Mouse (Mus musculus): ENCODE measurements around the gene A930002H24Rik. TPM values are rescaled to one million over a fixed set of nuclear protein-coding genes. Genes with fewer than 3 reads are reported as not detected.
"Not testable (repeated sequence)": the region's sequence is repeated elsewhere in the genome, so short reads cannot be mapped to it uniquely, and the experiment has no call there.

A930002H24Rik gene
- polyA plus RNA-seq, 1 experiment, result not detected

- Histone ChIP-seq H3K4me3 (ENCODE audit: insufficient read depth, low read depth, low read length) (peak overlapping the region; percentile 83), H3K4me1 (ENCODE audit: control insufficient read depth, insufficient read depth, insufficient read length, low read length) (peaks cover 3% of the 10 kb centered on the region; the same call in 1 of the 2 replicates), H3K27ac (replicated peaks; ENCODE audit: low read depth, low read length) (0 out of 2 replicates have a peak overlapping the region, but pooled peaks have one; percentile 7)
These were observed 14.0 kb downstream of the A930002H24Rik start for GRCm38 (mm10) chr17:63849566-63849965.

- peaks cover 3% of the 10 kb centered on the region; the same call in 1 of the 2 replicates for H3K4me1 ChIP-seq (ENCODE audit: control insufficient read depth, insufficient read depth, insufficient read length, low read length)
- peak overlapping the region; percentile 83 for H3K4me3 ChIP-seq (ENCODE audit: insufficient read depth, low read depth, low read length)
- H3K27ac ChIP-seq (replicated peaks; ENCODE audit: low read depth, low read length), result 0 out of 2 replicates have a peak overlapping the region, but pooled peaks have one; percentile 7
These were observed 14.4 kb downstream of the A930002H24Rik start for GRCm38 (mm10) chr17:63849151-63849550.

- not testable (repeated sequence) for H3K27ac ChIP-seq (replicated peaks; ENCODE audit: low read depth, low read length); H3K4me1 ChIP-seq (ENCODE audit: control insufficient read depth, insufficient read depth, insufficient read length, low read length); H3K4me3 ChIP-seq (ENCODE audit: insufficient read depth, low read depth, low read length)
These were observed 17.8 kb downstream of the A930002H24Rik start for GRCm38 (mm10) chr17:63845766-63846165.

GRCm38 (mm10) chr17:63844936-63845335 is 18.7 kb downstream of the A930002H24Rik start:
- Histone ChIP-seq H3K4me1 (ENCODE audit: control insufficient read depth, insufficient read depth, insufficient read length, low read length) (peaks cover 3% of the 10 kb centered on the region; the same call in 1 of the 2 replicates), H3K27ac (replicated peaks; ENCODE audit: low read depth, low read length) (no peak overlapping the region), H3K4me3 (ENCODE audit: insufficient read depth, low read depth, low read length) (no peak overlapping the region)

- Histone ChIP-seq H3K27ac (replicated peaks; ENCODE audit: low read depth, low read length) (no peak overlapping the region), H3K4me1 (ENCODE audit: control insufficient read depth, insufficient read depth, insufficient read length, low read length) (no peaks in the 10 kb centered on the region)
These were observed 21.4 kb downstream of the A930002H24Rik start for GRCm38 (mm10) chr17:63842226-63842625.

GRCm38 (mm10) chr17:63839636-63840269 is 23.8 kb downstream of the A930002H24Rik start:
- Histone ChIP-seq H3K4me1 (ENCODE audit: control insufficient read depth, insufficient read depth, insufficient read length, low read length) (no peaks in the 10 kb centered on the region), H3K4me3 (ENCODE audit: insufficient read depth, low read depth, low read length) (no peak overlapping the region), H3K27ac (replicated peaks; ENCODE audit: low read depth, low read length) (no peak overlapping the region)

More at GRCm38 (mm10) chr17:63842226-63842625, 21.4 kb downstream of the A930002H24Rik start:
- H3K4me3 ChIP-seq (ENCODE audit: insufficient read depth, low read depth, low read length), result no peak overlapping the region

- Histone ChIP-seq H3K4me1 (ENCODE audit: control insufficient read depth, insufficient read depth, insufficient read length, low read length) (no peaks in the 10 kb centered on the region), H3K27ac (replicated peaks; ENCODE audit: low read depth, low read length) (no peak overlapping the region), H3K4me3 (ENCODE audit: insufficient read depth, low read depth, low read length) (no peak overlapping the region)
These were observed 25.4 kb downstream of the A930002H24Rik start for GRCm38 (mm10) chr17:63838144-63838543.

- no peaks in the 10 kb centered on the region for H3K4me1 ChIP-seq (ENCODE audit: control insufficient read depth, insufficient read depth, insufficient read length, low read length)
- H3K27ac ChIP-seq (replicated peaks; ENCODE audit: low read depth, low read length), result no peak overlapping the region
- no peak overlapping the region for H3K4me3 ChIP-seq (ENCODE audit: insufficient read depth, low read depth, low read length)
These were observed 26.9 kb downstream of the A930002H24Rik start for GRCm38 (mm10) chr17:63836641-63837040.

- no peak overlapping the region for H3K27ac ChIP-seq (replicated peaks; ENCODE audit: low read depth, low read length)
- no peak overlapping the region for H3K4me3 ChIP-seq (ENCODE audit: insufficient read depth, low read depth, low read length)
- no peaks in the 10 kb centered on the region for H3K4me1 ChIP-seq (ENCODE audit: control insufficient read depth, insufficient read depth, insufficient read length, low read length)
These were observed 27.4 kb downstream of the A930002H24Rik start for GRCm38 (mm10) chr17:63836223-63836622.

- Histone ChIP-seq H3K27ac (replicated peaks; ENCODE audit: low read depth, low read length) (no peak overlapping the region), H3K4me3 (ENCODE audit: insufficient read depth, low read depth, low read length) (no peak overlapping the region), H3K4me1 (ENCODE audit: control insufficient read depth, insufficient read depth, insufficient read length, low read length) (no peaks in the 10 kb centered on the region)
These were observed 32.0 kb downstream of the A930002H24Rik start for GRCm38 (mm10) chr17:63831550-63831949.

- Histone ChIP-seq H3K27ac (replicated peaks; ENCODE audit: low read depth, low read length) (no peak overlapping the region), H3K4me1 (ENCODE audit: control insufficient read depth, insufficient read depth, insufficient read length, low read length) (no peaks in the 10 kb centered on the region), H3K4me3 (ENCODE audit: insufficient read depth, low read depth, low read length) (no peak overlapping the region)
These were observed 34.8 kb downstream of the A930002H24Rik start for GRCm38 (mm10) chr17:63828561-63829332.

- Histone ChIP-seq H3K4me3 (ENCODE audit: insufficient read depth, low read depth, low read length) (no peak overlapping the region), H3K27ac (replicated peaks; ENCODE audit: low read depth, low read length) (no peak overlapping the region), H3K4me1 (ENCODE audit: control insufficient read depth, insufficient read depth, insufficient read length, low read length) (no peaks in the 10 kb centered on the region)
These were observed 36.8 kb downstream of the A930002H24Rik start for GRCm38 (mm10) chr17:63826767-63827166.

GRCm38 (mm10) chr17:63826196-63826595 is 37.4 kb downstream of the A930002H24Rik start:
- Histone ChIP-seq H3K4me3 (ENCODE audit: insufficient read depth, low read depth, low read length) (no peak overlapping the region), H3K4me1 (ENCODE audit: control insufficient read depth, insufficient read depth, insufficient read length, low read length) (no peaks in the 10 kb centered on the region), H3K27ac (replicated peaks; ENCODE audit: low read depth, low read length) (no peak overlapping the region)

GRCm38 (mm10) chr17:63824141-63824540 is 39.5 kb downstream of the A930002H24Rik start:
- no peak overlapping the region for H3K4me3 ChIP-seq (ENCODE audit: insufficient read depth, low read depth, low read length)
- H3K4me1 ChIP-seq (ENCODE audit: control insufficient read depth, insufficient read depth, insufficient read length, low read length), result no peaks in the 10 kb centered on the region
- H3K27ac ChIP-seq (replicated peaks; ENCODE audit: low read depth, low read length), result no peak overlapping the region

GRCm38 (mm10) chr17:63818444-63819027 is 45.1 kb downstream of the A930002H24Rik start:
- Histone ChIP-seq H3K4me1 (ENCODE audit: control insufficient read depth, insufficient read depth, insufficient read length, low read length) (no peaks in the 10 kb centered on the region), H3K4me3 (ENCODE audit: insufficient read depth, low read depth, low read length) (no peak overlapping the region), H3K27ac (replicated peaks; ENCODE audit: low read depth, low read length) (no peak overlapping the region)
